ENCODE assay signal across 26 mouse cellular contexts in genomic region chr3:82620418-82621003, GRCm38 (mm10).
"Had no signal": no experiment of that assay in that cellular context is flagged by ENCODE, and none has a peak within 500 bp of the region (broad histone marks: within the 10 kb centered on the region; RNA-seq: fewer than 3 reads in every experiment).

No protein-coding gene starts in this region.

- DNase-seq: gastrocnemius, postnatal 14 days; gastrocnemius, postnatal 36 days; heart, adult 11 months; heart, adult 2 months; heart, postnatal 10 days; heart, postnatal 4 days; kidney, adult 18-20 months; kidney, adult 8-10 months; kidney, postnatal 10 days; kidney, postnatal 25 days; kidney, postnatal 4 days; layer of hippocampus, postnatal 36 days; left cerebral cortex, postnatal 4 days had no signal

- H3K36me3 ChIP-seq: hindbrain, embryonic 10.5 days; hindbrain, embryonic 12.5 days; intestine, embryonic 15.5 days; limb, embryonic 13.5 days; limb, embryonic 15.5 days; liver, embryonic 12.5 days had no signal

- H3K4me3 ChIP-seq: heart, adult 2 months; hindbrain, embryonic 10.5 days; hindbrain, embryonic 12.5 days; intestine, embryonic 15.5 days; layer of hippocampus, adult 2 months; limb, embryonic 13.5 days; limb, embryonic 15.5 days; liver, embryonic 12.5 days had no signal

- H3K9me3 ChIP-seq: hindbrain, embryonic 10.5 days; hindbrain, embryonic 12.5 days; intestine, embryonic 15.5 days; limb, embryonic 13.5 days; limb, embryonic 15.5 days; liver, embryonic 12.5 days had no signal

- H3K27ac ChIP-seq: heart, adult 2 months; hindbrain, embryonic 10.5 days; hindbrain, embryonic 12.5 days; hindbrain, embryonic 14.5 days; intestine, embryonic 15.5 days; layer of hippocampus, adult 2 months; limb, embryonic 13.5 days; limb, embryonic 15.5 days; liver, embryonic 12.5 days; liver, embryonic 14.5 days had no signal

- ATAC-seq: hindbrain, embryonic 16.5 days; inflammation-experienced regulatory T-cells, adult 6 months; intestine, embryonic 15.5 days; intestine, postnatal 0 days; liver, embryonic 12.5 days had no signal

- H3K4me1 ChIP-seq: hindbrain, embryonic 10.5 days; hindbrain, embryonic 12.5 days; intestine, embryonic 15.5 days; limb, embryonic 13.5 days; limb, embryonic 15.5 days; liver, embryonic 12.5 days had no signal

- H3K9ac ChIP-seq: hindbrain, embryonic 12.5 days; hindbrain, embryonic 14.5 days; intestine, embryonic 15.5 days; limb, embryonic 13.5 days; limb, embryonic 15.5 days; liver, embryonic 12.5 days; liver, embryonic 14.5 days had no signal

- H3K4me2 ChIP-seq: heart, embryonic 11.5 days; hindbrain, embryonic 12.5 days; hindbrain, embryonic 14.5 days; intestine, embryonic 15.5 days; limb, embryonic 13.5 days; limb, embryonic 15.5 days; liver, embryonic 12.5 days had no signal

- H3K27me3 ChIP-seq: hindbrain, embryonic 12.5 days; intestine, embryonic 15.5 days; limb, embryonic 13.5 days; limb, embryonic 15.5 days; liver, embryonic 12.5 days had no signal
